Mouse (Mus musculus): ENCODE results near the gene Tmem54. TPM values are rescaled to one million over a fixed set of nuclear protein-coding genes. Genes with fewer than 3 reads are reported as not detected.

Gene Tmem54
- polyA plus RNA-seq, 1 experiment, result 829 TPM

- DNase-seq (ENCODE audit: low read depth, low spot score), result no peak
- WGBS, result 7% methylated on average over 13 of the region's 13 CpGs
Observed at GRCm38 (mm10) chr4:129124652-129125146, 19.4 kb downstream of the Tmem54 start.

GRCm38 (mm10) chr4:129125736-129126451 lies 20.5 kb downstream of the Tmem54 start:
- DNase-seq (ENCODE audit: low read depth, low spot score), result no peak
- 15% methylated on average over 19 of the region's 19 CpGs for WGBS

GRCm38 (mm10) chr4:129128582-129129338 lies 23.4 kb downstream of the Tmem54 start:
- DNase-seq (ENCODE audit: low read depth, low spot score), result no peak
- WGBS, result 65% methylated on average over 13 of the region's 13 CpGs

- 33% methylated on average over 9 of the region's 9 CpGs for WGBS
- DNase-seq (ENCODE audit: low read depth, low spot score), result no peak
Observed at GRCm38 (mm10) chr4:129129387-129129786, 24.0 kb downstream of the Tmem54 start.

GRCm38 (mm10) chr4:129130149-129130548 lies 24.8 kb downstream of the Tmem54 start:
- DNase-seq (ENCODE audit: low read depth, low spot score), result no peak
- 4% methylated on average over 8 of the region's 8 CpGs for WGBS

- no peak for DNase-seq (ENCODE audit: low read depth, low spot score)
- 11% methylated on average over 17 of the region's 17 CpGs for WGBS
Observed at GRCm38 (mm10) chr4:129130755-129131303, 25.5 kb downstream of the Tmem54 start.

- WGBS, result 11% methylated on average over 15 of the region's 15 CpGs
- peak; percentile 56 for DNase-seq (ENCODE audit: low read depth, low spot score)
Observed at GRCm38 (mm10) chr4:129134799-129135585, 29.6 kb downstream of the Tmem54 start.

- WGBS, result 54% methylated on average over 2 of the region's 2 CpGs
- no peak for DNase-seq (ENCODE audit: low read depth, low spot score)
Observed at GRCm38 (mm10) chr4:129135637-129136036, 30.3 kb downstream of the Tmem54 start.

GRCm38 (mm10) chr4:129136189-129136578 lies 30.8 kb downstream of the Tmem54 start:
- WGBS, result 52% methylated on average over 9 of the region's 9 CpGs
- no peak for DNase-seq (ENCODE audit: low read depth, low spot score)

- 6% methylated on average over 56 of the region's 80 CpGs for WGBS
Observed at GRCm38 (mm10) chr4:129136579-129137391, 31.4 kb downstream of the Tmem54 start, which contains the start of gene Fndc5. Gene Fndc5, plus strand, starts transcription at chr4:129136999.

GRCm38 (mm10) chr4:129137392-129138321 lies 32.3 kb downstream of the Tmem54 start:
- DNase-seq (ENCODE audit: low read depth, low spot score), result no peak
- 64% methylated on average over 14 of the region's 14 CpGs for WGBS

More at GRCm38 (mm10) chr4:129136579-129137391, 31.4 kb downstream of the Tmem54 start, which contains the start of gene Fndc5:
- DNase-seq (ENCODE audit: low read depth, low spot score), result no peak

GRCm38 (mm10) chr4:129139642-129140041 lies 34.3 kb downstream of the Tmem54 start:
- 76% methylated on average over 5 of the region's 5 CpGs for WGBS
- DNase-seq (ENCODE audit: low read depth, low spot score), result no peak

- 87% methylated on average over 4 of the region's 4 CpGs for WGBS
- no peak for DNase-seq (ENCODE audit: low read depth, low spot score)
Observed at GRCm38 (mm10) chr4:129140808-129141207, 35.5 kb downstream of the Tmem54 start.

GRCm38 (mm10) chr4:129141560-129142438 lies 36.5 kb downstream of the Tmem54 start:
- WGBS, result 76% methylated on average over 17 of the region's 17 CpGs
- DNase-seq (ENCODE audit: low read depth, low spot score), result no peak

- no peak for DNase-seq (ENCODE audit: low read depth, low spot score)
- WGBS, result 85% methylated on average over 11 of the region's 11 CpGs
Observed at GRCm38 (mm10) chr4:129142439-129143045, 37.2 kb downstream of the Tmem54 start.

- no peak for DNase-seq (ENCODE audit: low read depth, low spot score)
- 78% methylated on average over 5 of the region's 5 CpGs for WGBS
Observed at GRCm38 (mm10) chr4:129143509-129143908, 38.2 kb downstream of the Tmem54 start.
